Mouse (Mus musculus) lung, embryonic 15.5 days (tissue): ENCODE measurements around the gene Arid1b. TPM values are rescaled to one million over a fixed set of nuclear protein-coding genes. Genes with fewer than 3 reads are reported as not detected.

ENCODE experiments used
- ATAC-seq: fragments of 200-750 bp; cut with Nextera tagmentation; 2 replicates; pipeline ENCODE4 v1.8.0; 2017; ENCODE audit warnings: moderate number of reproducible peaks, borderline replicate concordance; ENCODE audit not compliant: low FRiP score, low TSS enrichment; ENCODE audit errors: extremely low read depth
- H3K27ac ChIP-seq: fragments of 300-500 bp; sonication (generic); 2 replicates; pipeline ENCODE4 v1.5.1; 2015; ENCODE audit warnings: moderate library complexity, mild to moderate bottlenecking, inconsistent platforms
- H3K27me3 ChIP-seq: fragments of 300-500 bp; sonication (generic); 2 replicates; pipeline ENCODE4 v1.6.1; 2015; ENCODE audit warnings: inconsistent platforms
- H3K36me3 ChIP-seq: fragments of 300-500 bp; sonication (generic); 2 replicates; pipeline ENCODE4 v1.6.1; 2015; ENCODE audit warnings: inconsistent platforms
- H3K4me1 ChIP-seq: fragments of 300-500 bp; sonication (generic); 2 replicates; pipeline ENCODE4 v1.6.1; 2015; ENCODE audit warnings: inconsistent platforms
- H3K4me2 ChIP-seq: fragments of 300-500 bp; sonication (generic); 2 replicates; pipeline ENCODE4 v1.6.1; 2015; ENCODE audit warnings: inconsistent platforms, mild to moderate bottlenecking, moderate library complexity
- H3K4me3 ChIP-seq: fragments of 300-500 bp; sonication (generic); 2 replicates; pipeline ENCODE4 v1.5.1; 2015; ENCODE audit warnings: mild to moderate bottlenecking, inconsistent platforms
- H3K9ac ChIP-seq: fragments of 300-500 bp; sonication (generic); 2 replicates; pipeline ENCODE4 v1.6.1; 2015; ENCODE audit warnings: inconsistent platforms
- H3K9me3 ChIP-seq: fragments of 300-500 bp; sonication (generic); 2 replicates; pipeline ENCODE4 v1.6.1; 2016; ENCODE audit warnings: inconsistent platforms
- WGBS: fragments of 180-500 bp; shearing (Covaris S2); methylation state at CpG from one replicate; pipeline ENCODE4 v1.1.7; 2015; 5-methylcytosine and 5-hydroxymethylcytosine counted together
- polyA plus RNA-seq: library from polyadenylated mRNA; unstranded; fragments of >200 nt; fragmentation: Nextera tagmentation; extraction: Ambion mirVana; gene quantifications from 2 replicates; pipeline ENCODE4 v1.2.1, GENCODE M21; 2015

Arid1b gene
- polyA plus RNA-seq, 1 experiment from 2014 or later: 10.5 TPM

GRCm38 (mm10) chr17:5022019-5022544 lies 27.9 kb downstream of the Arid1b start:
- no peak overlapping the region for H3K4me3 ChIP-seq
- peak overlapping the region; percentile 33; the same call in 1 of the 2 replicates for H3K4me2 ChIP-seq
- peak; percentile 52; the same call in 1 of the 2 replicates for ATAC-seq
- 35% methylated on average over 9 of the region's 9 CpGs for WGBS
- no peaks in the 10 kb centered on the region for H3K36me3 ChIP-seq
- H3K4me1 ChIP-seq: peaks cover 49% of the 10 kb centered on the region
- H3K27me3 ChIP-seq: no peaks in the 10 kb centered on the region
- no peaks in the 10 kb centered on the region for H3K9me3 ChIP-seq
- H3K9ac ChIP-seq: no peak overlapping the region
- no peak overlapping the region for H3K27ac ChIP-seq

- Histone ChIP-seq H3K9me3 (no peaks in the 10 kb centered on the region), H3K4me2 (no peak overlapping the region), H3K4me3 (no peak overlapping the region), H3K4me1 (peaks cover 41% of the 10 kb centered on the region), H3K9ac (no peak overlapping the region), H3K27me3 (no peaks in the 10 kb centered on the region), H3K36me3 (no peaks in the 10 kb centered on the region), H3K27ac (no peak overlapping the region)
- WGBS: 48% methylated on average over 10 of the region's 10 CpGs
- ATAC-seq: no peak
Measured at GRCm38 (mm10) chr17:5023745-5024144, 29.6 kb downstream of the Arid1b start.

GRCm38 (mm10) chr17:5025400-5025799 lies 31.3 kb downstream of the Arid1b start:
- peaks cover 46% of the 10 kb centered on the region for H3K4me1 ChIP-seq
- 96% methylated on average over 1 of the region's 1 CpGs for WGBS

GRCm38 (mm10) chr17:5026578-5026977 lies 32.4 kb downstream of the Arid1b start:
- no peak for ATAC-seq
- no peaks in the 10 kb centered on the region for H3K9me3 ChIP-seq

More at GRCm38 (mm10) chr17:5025400-5025799, 31.3 kb downstream of the Arid1b start:
- Histone ChIP-seq H3K36me3 (no peaks in the 10 kb centered on the region), H3K4me3 (no peak overlapping the region), H3K4me2 (no peak overlapping the region), H3K9ac (no peak overlapping the region), H3K27ac (no peak overlapping the region), H3K9me3 (no peaks in the 10 kb centered on the region), H3K27me3 (no peaks in the 10 kb centered on the region)
- ATAC-seq: no peak

GRCm38 (mm10) chr17:5029148-5029547 lies 35.0 kb downstream of the Arid1b start:
- no peak for ATAC-seq
- Histone ChIP-seq H3K36me3 (no peaks in the 10 kb centered on the region), H3K27me3 (no peaks in the 10 kb centered on the region), H3K9ac (no peak overlapping the region), H3K4me1 (peaks cover 19% of the 10 kb centered on the region), H3K4me2 (no peak overlapping the region), H3K9me3 (no peaks in the 10 kb centered on the region), H3K27ac (no peak overlapping the region), H3K4me3 (no peak overlapping the region)
- 68% methylated on average over 4 of the region's 4 CpGs for WGBS

More at GRCm38 (mm10) chr17:5026578-5026977, 32.4 kb downstream of the Arid1b start:
- Histone ChIP-seq H3K9ac (no peak overlapping the region), H3K27me3 (no peaks in the 10 kb centered on the region), H3K4me1 (peaks cover 39% of the 10 kb centered on the region), H3K4me2 (no peak overlapping the region), H3K4me3 (no peak overlapping the region), H3K27ac (no peak overlapping the region), H3K36me3 (no peaks in the 10 kb centered on the region)
- 56% methylated on average over 2 of the region's 2 CpGs for WGBS

- no peak overlapping the region for H3K9ac ChIP-seq
- 69% methylated on average over 2 of the region's 2 CpGs for WGBS
- H3K27me3 ChIP-seq: no peaks in the 10 kb centered on the region
- ATAC-seq: no peak
- H3K4me2 ChIP-seq: no peak overlapping the region
- no peaks in the 10 kb centered on the region for H3K9me3 ChIP-seq
- peaks cover 18% of the 10 kb centered on the region for H3K4me1 ChIP-seq
- H3K4me3 ChIP-seq: no peak overlapping the region
- H3K27ac ChIP-seq: no peak overlapping the region
- H3K36me3 ChIP-seq: no peaks in the 10 kb centered on the region
Measured at GRCm38 (mm10) chr17:5030290-5030689, 36.2 kb downstream of the Arid1b start.

GRCm38 (mm10) chr17:5033346-5033745 lies 39.2 kb downstream of the Arid1b start:
- no peaks in the 10 kb centered on the region for H3K36me3 ChIP-seq
- no peaks in the 10 kb centered on the region for H3K27me3 ChIP-seq
- H3K4me2 ChIP-seq: no peak overlapping the region
- H3K4me3 ChIP-seq: no peak overlapping the region
- 63% methylated on average over 3 of the region's 3 CpGs for WGBS
- no peak overlapping the region for H3K27ac ChIP-seq
- no peak for ATAC-seq
- H3K4me1 ChIP-seq: peaks cover 26% of the 10 kb centered on the region
- no peaks in the 10 kb centered on the region for H3K9me3 ChIP-seq
- no peak overlapping the region for H3K9ac ChIP-seq

- H3K27me3 ChIP-seq: no peaks in the 10 kb centered on the region
- no peaks in the 10 kb centered on the region for H3K36me3 ChIP-seq
- H3K27ac ChIP-seq: no peak overlapping the region
- H3K4me3 ChIP-seq: no peak overlapping the region
- no peaks in the 10 kb centered on the region for H3K9me3 ChIP-seq
- H3K4me2 ChIP-seq: no peak overlapping the region
- no peak for ATAC-seq
- 82% methylated on average over 3 of the region's 3 CpGs for WGBS
- no peak overlapping the region for H3K9ac ChIP-seq
- peaks cover 26% of the 10 kb centered on the region for H3K4me1 ChIP-seq
Measured at GRCm38 (mm10) chr17:5034201-5034600, 40.1 kb downstream of the Arid1b start.

- ATAC-seq: no peak
- no peak overlapping the region for H3K4me3 ChIP-seq
- peaks cover 2% of the 10 kb centered on the region; the same call in 1 of the 2 replicates for H3K36me3 ChIP-seq
- peaks cover 15% of the 10 kb centered on the region for H3K4me1 ChIP-seq
- H3K27ac ChIP-seq: no peak overlapping the region
- no peak overlapping the region for H3K9ac ChIP-seq
- 53% methylated on average over 2 of the region's 2 CpGs for WGBS
- no peak overlapping the region for H3K4me2 ChIP-seq
- H3K27me3 ChIP-seq: no peaks in the 10 kb centered on the region
- H3K9me3 ChIP-seq: no peaks in the 10 kb centered on the region
Measured at GRCm38 (mm10) chr17:5036200-5036835, 42.2 kb downstream of the Arid1b start.

- Histone ChIP-seq H3K27me3 (no peaks in the 10 kb centered on the region), H3K4me3 (no peak overlapping the region), H3K4me1 (peaks cover 15% of the 10 kb centered on the region), H3K27ac (no peak overlapping the region), H3K36me3 (peaks cover 4% of the 10 kb centered on the region; the same call in 1 of the 2 replicates), H3K9ac (no peak overlapping the region), H3K4me2 (no peak overlapping the region), H3K9me3 (no peaks in the 10 kb centered on the region)
- WGBS: 78% methylated on average over 8 of the region's 8 CpGs
- ATAC-seq: no peak
Measured at GRCm38 (mm10) chr17:5037199-5037598, 43.1 kb downstream of the Arid1b start.

- H3K9me3 ChIP-seq: no peaks in the 10 kb centered on the region
- peaks cover 20% of the 10 kb centered on the region for H3K4me1 ChIP-seq
- H3K9ac ChIP-seq: no peak overlapping the region
- peaks cover 4% of the 10 kb centered on the region; the same call in 1 of the 2 replicates for H3K36me3 ChIP-seq
- no peaks in the 10 kb centered on the region for H3K27me3 ChIP-seq
- no peak overlapping the region for H3K27ac ChIP-seq
- H3K4me2 ChIP-seq: no peak overlapping the region
- no peak overlapping the region for H3K4me3 ChIP-seq
- no peak for ATAC-seq
- WGBS: 75% methylated on average over 2 of the region's 2 CpGs
Measured at GRCm38 (mm10) chr17:5039826-5040225, 45.7 kb downstream of the Arid1b start.

- H3K36me3 ChIP-seq: peaks cover 4% of the 10 kb centered on the region; the same call in 1 of the 2 replicates
- H3K4me1 ChIP-seq: peaks cover 18% of the 10 kb centered on the region; the same call in 1 of the 2 replicates
- no peak overlapping the region for H3K27ac ChIP-seq
- ATAC-seq: no peak
- no peak overlapping the region for H3K4me3 ChIP-seq
- no peaks in the 10 kb centered on the region for H3K9me3 ChIP-seq
- no peak overlapping the region for H3K4me2 ChIP-seq
- no peak overlapping the region for H3K9ac ChIP-seq
- no peaks in the 10 kb centered on the region for H3K27me3 ChIP-seq
- WGBS: 73% methylated on average over 7 of the region's 7 CpGs
Measured at GRCm38 (mm10) chr17:5043871-5044270, 49.7 kb downstream of the Arid1b start.
